Mouse (Mus musculus) embryo, embryonic 10.5 days (tissue): Measurements from ENCODE around the gene Fads3.

ENCODE experiments used
- DNase-seq: peaks from one replicate; pipeline ENCODE4 v3.0.0-alpha.2; 2015; ENCODE audit warnings: low spot score

Gene Fads3

DNA sequence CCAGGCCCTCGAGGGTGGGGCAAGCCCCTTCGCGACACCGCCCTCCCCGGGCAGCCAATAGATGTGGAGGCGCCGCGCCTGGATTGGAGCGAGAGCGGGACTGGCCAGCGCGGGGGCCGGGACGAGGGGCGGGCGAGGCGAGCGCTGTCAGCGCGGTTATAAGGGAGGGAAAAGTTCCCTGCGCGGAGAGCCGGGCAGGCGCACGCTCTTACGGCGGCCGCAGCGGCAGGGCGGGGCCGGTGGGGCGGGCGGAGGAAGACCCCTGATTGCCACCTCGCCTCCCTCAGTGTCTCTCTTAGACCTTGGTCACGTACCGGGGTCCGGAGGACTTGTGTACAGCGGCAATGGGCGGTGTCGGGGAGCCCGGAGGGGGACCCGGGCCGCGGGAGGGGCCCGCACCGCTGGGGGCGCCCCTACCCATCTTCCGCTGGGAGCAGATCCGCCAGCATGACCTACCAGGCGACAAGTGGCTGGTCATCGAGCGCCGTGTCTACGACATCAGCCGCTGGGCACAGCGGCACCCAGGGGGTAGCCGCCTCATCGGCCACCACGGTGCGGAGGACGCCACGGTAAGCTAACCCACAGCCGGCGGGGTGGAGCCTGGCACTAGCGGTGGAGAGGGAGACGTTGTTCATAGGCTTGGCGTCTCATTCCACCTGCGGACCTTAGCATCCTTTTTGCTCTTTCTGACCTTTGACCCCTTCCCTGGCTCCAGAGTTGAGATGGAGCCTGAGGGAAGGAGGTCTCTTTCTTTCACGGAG, at the start of gene Fads3:
Gene Fads3 (plus strand): TSS at position 182 of the 761 bp plus-strand sequence.
- DNase-seq: peak; percentile 82

DNA sequence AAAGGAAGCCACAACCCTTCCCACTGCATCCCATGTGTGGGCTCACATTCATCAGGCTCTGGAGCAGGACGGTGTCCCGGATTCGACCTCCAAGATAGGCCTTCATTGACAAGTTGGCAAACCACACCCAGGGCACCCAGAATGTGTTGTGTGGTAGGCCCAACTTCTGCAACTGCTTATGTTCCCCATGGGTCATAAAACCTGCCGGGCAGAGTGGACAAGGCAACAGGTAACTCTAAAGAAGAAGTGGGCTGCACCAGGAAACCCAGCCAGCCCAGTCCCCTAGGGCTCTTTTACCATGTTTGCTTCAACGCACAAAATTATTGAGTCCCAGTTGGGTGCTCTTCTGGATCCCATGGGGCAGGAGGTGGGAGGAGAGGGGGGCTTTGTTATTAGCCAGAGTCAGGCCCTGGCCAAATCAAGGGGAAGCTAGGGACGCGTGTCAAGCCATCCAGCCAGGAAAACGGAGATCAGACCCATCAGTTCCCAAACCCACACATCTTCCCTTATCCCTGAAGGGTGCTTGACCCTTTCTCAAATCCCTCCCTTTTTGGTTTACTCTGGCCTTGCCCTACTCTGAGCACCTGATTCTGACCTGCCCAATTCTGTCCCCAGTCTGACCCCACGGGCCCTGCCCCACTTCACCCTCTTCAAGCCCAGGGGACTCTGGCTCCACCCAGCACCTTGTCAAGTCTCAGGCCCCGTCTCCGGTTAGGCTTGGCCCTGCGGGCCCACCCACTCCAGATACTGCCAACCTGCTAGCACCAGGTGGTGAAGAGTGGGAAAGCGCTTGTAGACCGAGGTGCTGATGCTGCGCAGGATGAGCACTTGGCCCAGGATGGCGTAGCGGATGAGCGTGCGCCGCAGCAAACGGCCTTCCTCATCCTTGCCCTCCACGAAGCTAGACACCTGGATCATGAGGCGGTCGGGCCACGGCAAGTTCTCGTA, 49.1 kb upstream of the Fads3 start:
- no peak for DNase-seq

DNA sequence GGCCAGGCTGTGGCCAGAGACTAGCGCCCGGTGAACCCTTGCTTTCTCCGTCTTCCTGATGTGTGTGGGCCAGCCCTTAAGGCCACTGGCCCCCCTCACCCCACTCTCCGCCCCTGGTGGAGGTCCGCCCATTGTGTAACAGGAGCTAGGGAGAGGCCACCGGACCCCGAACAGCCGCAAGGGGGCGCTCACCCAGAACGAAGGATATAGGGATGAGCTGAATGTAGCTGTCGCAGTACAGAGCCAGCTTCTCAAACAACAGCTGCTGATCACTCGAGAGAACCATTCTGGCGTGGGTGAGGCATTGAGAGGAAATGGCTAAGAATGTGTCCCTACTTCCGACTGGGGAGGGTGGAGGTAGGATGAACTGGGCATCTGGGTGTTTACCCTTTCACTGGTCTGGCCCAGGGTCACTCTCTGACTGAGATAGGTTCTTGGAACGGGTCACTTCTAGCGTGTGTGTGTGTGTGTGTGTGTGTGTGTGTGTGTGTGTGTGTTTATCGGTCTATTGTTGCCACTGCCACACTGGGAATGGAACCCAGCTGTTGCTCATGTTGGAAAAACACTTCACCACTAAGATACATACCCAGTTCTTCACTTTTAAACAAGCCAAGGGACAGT, 48.2 kb upstream of the Fads3 start:
- peak; percentile 94 for DNase-seq

DNA sequence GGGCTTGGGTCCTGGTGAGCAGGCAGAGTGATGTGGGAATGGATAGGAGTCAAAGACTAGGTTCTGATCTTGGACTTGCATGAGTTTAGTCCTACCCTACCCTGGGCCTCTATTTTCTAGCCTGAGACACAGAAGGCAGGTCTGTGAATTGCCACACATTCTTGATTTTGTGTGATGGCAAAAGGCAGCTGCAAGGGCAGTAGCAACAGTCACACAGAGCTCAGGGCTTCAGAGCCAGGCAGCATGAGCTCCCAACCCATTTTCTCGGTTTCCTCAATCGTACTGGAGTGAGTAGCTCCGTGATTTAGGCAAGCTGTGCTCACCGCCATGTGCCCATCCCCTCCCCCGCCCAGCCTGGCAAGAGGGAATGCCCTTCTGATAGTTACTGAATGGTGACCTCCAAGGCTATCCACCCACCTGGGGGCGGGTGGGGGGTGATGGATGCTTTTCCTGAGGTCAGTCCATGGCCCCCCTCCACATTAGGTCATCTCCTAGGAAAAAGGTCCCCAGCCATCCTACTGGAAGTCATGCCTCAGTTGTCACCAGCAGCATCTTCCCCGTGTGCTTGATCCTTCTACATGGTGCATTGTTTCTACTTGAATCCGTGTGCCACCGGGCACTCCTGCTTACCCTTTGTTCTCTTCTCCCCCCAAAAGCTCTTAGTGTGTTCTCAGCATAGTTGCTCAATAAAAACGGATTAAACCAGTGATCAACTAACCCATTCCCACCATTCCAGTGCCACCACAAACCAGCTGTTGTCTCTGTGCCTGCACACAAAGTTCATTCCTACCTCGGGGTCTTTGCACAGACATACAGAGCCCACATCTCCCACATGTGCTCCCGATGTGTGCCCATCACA, 43.9 kb upstream of the Fads3 start:
- no peak for DNase-seq

DNA sequence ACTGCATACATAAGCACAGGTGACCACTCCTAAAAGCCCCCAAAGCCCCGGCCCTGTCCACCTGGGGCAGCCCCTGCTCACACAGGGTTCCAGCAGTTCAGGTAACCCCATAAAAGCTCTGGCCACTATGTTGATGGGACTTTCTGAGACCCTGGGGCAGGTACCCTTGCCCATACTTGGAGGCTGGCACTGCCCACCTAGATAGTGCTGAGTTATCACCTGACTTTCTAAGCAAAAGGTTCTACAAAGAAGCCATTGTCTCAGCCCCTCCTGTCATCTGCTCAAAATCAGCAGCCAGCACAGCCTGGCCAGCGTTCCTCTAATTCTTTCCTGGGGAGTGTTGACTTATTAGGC, 43.3 kb upstream of the Fads3 start:
- DNase-seq: no peak

DNA sequence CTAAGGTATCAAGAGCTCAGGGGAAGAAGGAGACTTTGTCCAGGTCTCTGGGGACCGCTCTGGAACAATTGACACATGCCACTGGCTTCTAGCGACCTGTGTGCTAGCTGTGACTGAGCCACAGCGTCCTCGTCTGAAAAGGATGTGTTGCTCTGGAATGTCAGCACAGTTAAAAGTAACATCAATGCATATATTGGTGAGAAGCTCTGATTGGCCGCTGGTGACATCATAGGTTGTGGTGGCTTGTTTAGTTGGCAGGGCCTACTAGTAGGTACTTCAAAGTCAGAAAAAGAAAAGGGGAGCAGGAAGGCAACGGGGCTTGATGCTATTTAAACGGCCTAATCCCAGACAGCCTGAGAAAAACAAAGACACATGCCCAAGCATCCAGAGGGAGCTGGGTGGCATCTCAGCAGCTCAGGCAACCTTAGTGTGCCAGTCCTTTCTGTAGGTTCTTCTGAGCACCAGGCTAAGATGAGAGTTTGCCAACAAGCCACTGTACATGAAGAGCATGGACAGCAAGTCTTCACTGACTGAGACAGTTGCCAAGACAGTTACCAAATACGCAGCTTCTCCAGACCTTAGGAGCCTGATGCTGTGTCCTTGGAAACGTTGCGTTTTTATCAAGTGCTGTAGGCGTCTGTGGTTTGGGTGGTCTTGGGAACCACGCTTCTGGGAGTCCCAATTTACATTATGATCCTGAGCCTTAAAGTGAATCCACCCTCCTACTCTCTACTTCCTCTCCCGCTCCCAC, 42.5 kb upstream of the Fads3 start:
- no peak for DNase-seq

DNA sequence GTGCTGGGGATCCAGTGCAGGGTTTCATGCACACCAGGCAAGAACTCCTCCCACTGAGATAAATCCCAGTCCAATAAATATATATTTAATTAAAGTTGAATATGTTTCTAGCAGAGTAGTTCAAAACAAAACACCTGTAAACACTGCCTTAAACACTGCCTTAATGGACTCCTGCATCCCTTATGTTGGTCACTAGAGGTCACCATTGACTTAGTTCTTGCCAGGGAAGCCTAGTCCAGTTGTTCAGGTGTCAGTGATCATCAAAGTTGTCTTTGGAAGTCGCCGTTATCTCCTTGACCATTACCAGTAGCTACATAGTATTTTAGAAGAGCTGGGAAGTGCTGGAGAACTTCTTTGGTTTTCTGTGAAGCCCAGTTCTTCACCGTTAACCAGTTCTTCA, 41.0 kb upstream of the Fads3 start:
- peak; percentile 80 for DNase-seq

DNA sequence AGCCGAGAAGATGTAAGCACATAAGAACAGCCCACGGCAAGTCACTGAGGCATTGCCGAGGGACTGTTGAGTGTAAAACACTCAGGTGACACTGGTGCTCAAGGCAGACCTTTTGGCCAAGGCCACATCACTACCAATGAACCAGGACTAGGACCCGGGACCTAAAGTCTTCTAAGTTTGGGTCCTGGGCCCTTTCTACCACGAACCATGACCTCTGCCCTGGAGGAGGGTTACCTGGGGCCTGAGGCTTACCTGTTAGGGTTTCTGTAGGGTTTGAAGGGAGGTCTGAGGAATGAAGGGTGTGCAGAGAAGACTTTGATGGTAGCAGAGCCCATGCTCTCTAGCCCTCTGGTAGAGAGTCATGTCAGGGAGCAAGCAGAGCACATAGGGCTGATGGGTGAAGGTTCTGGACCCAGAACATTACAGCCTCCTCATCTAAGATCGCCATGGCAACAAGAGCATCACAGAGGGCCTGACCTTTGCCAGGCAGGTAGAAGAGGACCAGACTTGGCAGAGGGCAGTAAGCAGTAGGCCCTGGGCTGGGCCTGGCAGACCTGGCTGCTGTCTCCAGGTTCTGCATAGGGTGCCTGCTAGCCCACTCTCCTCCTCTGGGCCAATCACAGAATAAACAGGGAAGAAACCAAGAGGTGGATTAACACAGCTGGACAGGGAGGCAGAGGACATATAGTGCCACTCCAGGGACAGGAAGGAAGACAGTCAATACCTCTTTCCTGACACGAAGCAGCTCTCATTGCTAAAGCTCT, 40.0 kb upstream of the Fads3 start, which contains the start of the genes Best1 and Rab3il1:
Gene Best1 (minus strand): TSS at position 428 of the 764 bp plus-strand sequence.
Gene Rab3il1 (plus strand): TSS at position 464 of the 764 bp plus-strand sequence.
- DNase-seq: no peak

DNA sequence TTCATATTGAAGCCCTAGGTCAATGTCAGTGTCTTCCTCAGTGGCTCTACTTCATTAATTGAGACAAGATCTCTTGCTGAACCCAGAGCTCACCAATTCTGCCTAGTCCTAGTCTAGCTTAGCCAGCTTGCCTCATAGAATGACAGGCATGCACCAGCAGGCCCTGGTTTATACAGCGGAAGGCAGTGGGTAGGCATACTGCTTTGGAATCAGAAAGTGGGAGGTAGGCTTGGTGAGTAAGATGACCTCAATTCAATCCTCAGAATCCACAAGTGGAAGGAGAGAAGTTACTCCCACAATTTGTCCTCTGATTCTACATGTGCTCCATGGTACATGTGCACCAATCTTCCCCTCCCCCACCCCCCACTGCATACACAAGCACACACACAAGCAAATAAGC, 37.7 kb upstream of the Fads3 start:
- no peak for DNase-seq

DNA sequence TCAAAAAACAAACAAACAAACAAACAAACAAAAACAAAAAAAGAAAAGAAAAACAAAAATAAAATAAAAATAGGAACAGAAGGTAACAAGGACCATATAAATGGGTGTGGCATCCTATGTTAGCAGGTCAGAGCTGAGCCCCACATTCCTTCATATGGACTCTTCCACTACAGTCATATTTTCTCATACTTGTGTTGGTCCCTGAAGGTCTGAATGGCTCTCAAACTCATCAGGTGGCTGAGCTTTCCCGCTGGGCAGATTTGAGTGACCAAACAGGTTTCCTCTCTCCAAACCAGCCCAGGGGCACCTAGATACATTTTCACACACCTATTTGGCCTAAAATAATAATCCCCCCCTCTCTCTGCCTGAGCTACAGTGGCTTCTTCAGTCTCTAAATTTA, 30.0 kb upstream of the Fads3 start:
- DNase-seq: no peak

DNA sequence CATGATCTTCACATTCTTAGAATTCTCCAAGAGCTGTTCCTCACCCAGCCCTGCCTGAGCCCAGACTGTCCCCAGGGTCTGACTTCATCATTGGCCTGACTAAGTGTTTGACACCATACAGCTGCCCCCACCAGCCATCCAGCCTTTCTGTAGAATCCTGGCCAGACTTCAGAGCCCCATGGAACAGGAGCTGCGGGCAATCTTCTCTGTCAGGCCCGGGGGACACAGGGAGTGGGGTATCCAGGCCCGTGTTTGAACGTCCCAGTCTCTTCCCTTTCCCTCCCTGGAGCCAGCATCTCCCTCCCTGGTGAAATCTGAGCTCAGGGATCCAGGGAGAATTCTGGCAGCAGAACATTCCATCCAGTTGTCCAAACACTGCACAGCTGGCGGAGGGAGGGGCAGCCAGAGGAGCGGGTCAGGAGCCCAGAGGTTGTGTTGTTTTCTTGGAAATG, 28.5 kb upstream of the Fads3 start:
- DNase-seq: peak; percentile 83

DNA sequence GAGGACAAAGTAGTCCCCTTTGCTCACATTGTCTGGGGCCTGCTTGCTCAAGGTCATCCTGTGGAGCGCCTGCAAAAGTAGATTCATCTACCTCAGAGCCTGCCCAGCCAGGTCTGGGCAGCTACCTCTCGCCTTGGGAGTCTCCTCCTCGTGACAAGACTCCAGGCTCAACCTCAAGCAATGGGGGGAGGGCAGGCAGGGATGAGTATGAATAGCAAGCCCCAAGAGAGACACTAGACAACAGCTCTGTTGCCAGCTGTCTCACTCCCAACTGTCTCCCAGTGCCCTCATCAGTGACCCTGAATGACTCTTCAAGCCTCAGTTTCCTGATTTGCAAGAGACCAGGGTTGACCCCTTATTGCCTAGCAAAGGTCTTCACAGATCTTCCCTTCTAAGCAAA, 28.0 kb upstream of the Fads3 start:
- peak; percentile 62 for DNase-seq

DNA sequence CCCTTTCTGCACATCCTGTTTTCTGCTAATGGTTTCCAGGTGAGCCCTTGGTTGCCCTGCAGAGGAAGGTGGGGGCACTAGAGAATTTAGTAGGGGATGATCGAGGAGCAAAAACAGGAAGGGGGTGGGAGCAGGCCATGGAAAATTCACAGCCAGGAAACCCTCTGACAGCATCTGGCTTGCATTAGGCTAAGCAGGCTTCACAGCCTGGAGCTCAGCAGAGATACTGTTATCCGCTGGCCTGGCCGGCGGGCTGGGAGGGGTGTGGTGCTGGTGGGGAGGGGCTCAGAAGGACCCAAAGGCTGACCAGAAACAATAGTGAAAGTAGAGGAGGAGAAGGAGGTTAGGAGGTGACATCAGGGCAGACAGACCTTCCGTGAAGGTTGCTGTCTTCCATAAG, 27.5 kb upstream of the Fads3 start:
- peak; percentile 87 for DNase-seq

DNA sequence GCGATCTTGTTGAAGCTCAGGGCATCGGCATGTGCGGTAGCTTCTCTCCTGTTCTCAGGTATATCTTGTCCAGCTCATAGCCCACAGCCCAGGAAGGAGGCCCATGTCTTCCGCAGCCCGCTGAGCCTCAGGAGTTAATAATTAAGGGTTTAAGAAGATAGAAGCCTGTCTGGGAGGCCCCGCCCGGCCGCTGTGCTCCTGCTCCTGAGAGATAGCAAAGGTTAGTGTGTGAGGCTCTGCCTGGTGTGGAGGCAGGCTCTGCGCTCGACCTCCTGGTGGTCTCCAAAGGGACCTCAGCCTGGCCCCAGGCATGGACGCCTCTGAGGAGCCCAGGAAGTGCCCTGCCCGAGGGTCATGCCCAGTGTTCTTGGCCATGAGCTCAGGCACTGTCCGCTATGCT, 26.5 kb upstream of the Fads3 start:
- no peak for DNase-seq

DNA sequence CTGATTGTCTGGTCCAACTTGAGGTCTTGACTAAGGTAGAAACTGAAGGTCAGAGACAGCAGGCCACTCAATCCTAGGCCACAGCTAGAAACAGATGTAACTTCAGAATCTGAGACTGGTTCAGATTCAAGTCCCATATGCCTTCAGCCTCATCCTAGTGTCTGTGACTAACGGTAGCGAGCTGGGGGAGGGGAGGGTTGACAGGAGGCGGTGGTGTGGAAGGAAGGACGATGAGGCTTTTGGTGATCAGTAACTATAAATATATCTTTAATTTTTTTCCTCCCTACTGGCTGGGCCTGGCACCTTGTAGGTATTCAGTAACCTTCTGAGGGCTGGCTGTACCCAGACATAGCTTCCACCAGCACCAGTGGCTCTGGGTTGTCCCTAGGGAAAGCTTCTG, 25.9 kb upstream of the Fads3 start:
- DNase-seq: no peak

DNA sequence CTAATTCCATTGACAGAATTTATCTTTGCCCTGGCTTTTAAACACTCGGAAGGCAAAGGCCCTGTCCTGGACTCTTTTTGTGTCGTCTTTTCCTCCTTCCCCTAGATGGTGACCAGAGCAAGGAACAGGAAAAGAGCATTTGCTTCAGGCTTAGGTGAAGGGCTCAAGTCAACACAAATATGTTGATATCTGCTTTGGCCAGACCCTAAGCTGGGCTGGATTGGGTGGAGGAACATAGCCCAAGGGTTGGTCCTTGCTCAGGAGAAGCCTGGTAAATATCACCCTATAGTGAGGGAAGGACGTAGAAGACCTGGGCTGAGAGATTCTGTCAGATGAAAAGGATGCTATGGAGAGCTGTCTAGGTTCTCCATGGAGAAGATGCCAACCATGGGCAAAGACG, 25.2 kb upstream of the Fads3 start:
- DNase-seq: no peak

DNA sequence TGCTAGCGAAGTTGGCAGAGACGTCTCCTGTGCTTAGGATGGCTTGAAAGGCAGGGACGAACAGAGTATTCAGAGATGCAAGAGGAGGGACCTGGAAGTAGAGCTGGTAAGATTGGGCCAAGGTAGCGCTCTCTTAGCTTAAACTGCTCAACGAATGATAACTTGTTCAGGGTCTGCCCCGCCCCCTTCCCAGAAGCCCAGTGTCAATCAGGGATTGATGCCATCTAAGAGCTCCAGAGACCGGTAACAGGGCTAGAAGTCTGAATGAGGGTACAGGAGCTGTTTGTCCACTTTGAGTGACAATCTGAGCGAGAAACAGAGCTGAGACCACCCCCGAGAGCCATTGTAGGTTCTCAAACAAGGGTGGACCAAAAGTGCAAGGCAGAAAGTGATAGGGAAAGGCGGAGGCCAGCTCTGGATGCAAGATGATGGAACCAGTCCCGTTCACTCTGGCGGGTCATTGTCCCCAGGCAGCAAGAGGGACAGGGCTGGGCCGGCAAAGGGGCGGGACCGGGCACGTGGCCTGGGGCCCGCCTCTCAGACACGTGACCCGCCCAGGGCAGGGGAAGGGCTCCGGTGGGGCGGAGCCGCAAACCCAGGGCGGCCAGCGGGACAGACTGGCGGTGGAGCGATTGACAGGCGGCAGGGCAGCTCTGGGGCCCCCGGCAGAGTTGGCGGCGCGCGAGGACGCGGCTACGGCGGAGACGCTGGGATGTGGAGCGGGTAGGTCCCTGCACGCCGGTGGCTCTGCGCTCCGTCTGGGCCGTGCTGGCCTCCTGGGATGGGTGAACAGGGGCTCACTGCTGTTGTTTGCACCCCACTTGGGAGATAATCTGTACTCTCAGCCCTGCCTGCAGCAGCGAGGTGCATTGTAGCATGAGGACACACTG, 23.5 kb upstream of the Fads3 start:
- DNase-seq: peak; percentile 93

DNA sequence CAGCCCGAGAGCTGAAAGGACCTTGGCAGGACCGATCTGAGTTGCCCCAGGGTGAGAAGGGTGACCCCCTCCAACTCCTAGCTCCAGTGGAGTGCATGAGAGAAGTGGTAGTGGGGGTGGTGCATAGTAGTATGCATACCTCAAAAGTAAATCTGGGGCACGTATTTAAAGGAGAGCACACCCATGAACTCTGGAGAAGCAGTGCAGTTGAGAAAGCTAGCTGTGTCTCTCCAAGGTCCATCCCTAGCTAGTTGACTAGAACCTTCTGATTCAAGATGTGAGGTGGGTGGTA, 22.9 kb upstream of the Fads3 start:
- DNase-seq: no peak

DNA sequence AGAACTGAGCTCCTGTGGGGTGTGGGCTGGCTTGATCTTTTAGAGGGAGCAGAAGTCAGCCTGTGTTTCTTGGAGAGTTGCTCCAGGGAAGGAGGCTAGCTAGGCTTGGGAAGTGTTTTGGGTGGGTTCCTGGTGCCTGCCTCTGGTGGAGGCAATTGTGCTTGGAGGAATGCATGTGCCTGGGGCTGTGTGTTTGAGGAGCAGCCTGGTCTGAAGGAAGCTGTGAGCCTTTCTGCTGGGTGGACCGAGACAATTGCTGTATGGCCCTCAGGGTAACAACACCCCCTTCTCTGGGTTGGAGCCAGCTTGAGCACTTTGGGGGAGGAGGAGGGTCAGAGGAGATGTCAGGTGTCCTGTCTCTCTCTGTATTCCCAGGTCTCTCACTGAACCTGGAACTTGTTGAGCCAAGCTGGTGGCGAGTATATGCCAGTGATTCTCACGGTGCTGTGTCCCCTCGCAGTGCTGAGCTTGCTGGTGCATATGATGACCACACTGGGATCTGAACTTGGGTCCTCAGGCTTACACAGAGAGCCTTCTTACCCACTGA, 22.1 kb upstream of the Fads3 start:
- DNase-seq: no peak
